Mouse (Mus musculus) NIH3T3 (cell line): ENCODE measurements around the gene Krt33b.

Experiments used
- DNase-seq: peaks from one replicate; pipeline ENCODE4 v3.0.0-alpha.2; 2012; ENCODE audit warnings: low read depth

Krt33b gene

GRCm38 (mm10) chr11:99993620-99994383, 35.9 kb downstream of the Krt33b start, which contains the start of gene Krtap17-1:
Gene Krtap17-1 (minus strand): TSS chr11:99993994.
- DNase-seq, result no peak

DNA sequence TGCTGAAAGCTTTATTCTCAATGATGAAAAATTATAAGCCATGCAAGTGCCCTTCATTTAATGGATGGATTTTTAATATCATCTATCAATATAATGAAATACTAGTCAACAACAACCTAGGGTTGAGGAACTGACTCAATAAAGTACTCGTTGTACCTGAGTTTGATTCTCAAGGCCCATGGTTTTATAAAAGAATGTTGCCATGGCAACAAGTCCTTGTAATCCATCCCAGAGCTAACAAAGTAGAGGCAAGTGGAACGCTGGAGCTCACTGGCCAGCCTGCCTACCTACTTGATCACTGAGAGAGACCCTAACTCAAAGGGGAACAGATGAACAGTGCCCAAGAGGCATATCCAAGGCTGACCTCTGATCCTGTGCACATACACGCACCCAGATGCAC, 39.1 kb downstream of the Krt33b start:
- no peak for DNase-seq

DNA sequence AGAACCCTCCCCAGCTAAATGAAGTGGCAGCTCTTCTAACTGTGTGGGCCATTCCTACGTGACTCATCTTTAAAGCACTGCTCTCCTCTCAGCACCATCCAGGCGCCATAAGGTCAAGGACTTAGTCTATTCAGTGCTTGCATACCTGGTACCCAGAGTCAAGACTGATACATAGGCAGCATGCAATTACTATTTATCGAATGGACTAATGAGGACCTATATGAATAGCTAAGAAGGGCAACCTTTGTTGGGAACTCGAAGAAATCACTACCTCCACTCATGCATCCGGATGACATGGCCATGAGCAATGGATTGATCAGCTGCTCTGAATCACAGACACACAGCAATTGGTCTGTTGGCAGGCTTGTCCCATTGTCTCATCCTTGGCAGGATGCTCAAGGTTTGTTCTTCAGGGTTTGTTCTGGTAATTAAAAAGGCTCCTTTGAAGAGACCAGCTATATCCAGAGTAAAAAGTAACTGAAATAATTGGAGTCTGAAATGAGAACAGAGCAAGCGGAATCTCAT, 39.7 kb downstream of the Krt33b start:
- DNase-seq, result no peak

DNA sequence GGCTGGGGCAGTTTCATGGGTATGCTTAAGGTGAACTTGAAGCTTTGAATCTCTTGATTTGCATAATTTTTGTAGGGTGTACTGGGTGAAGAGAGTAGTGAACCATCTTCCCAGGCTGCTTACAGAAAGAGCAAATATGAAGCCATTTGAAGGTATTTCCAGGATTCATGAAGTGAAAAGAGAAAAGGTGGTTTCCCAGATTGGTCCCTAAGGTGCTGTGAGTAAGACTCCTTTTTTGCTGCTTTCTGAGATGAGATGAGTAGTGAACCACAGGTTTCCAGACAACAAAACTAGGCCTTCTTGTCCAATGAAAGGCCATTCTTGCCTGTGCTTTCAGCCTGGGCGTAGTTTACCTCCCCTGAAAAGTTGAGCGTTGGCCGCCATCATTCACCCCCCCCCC, 41.1 kb downstream of the Krt33b start:
- DNase-seq, result no peak

DNA sequence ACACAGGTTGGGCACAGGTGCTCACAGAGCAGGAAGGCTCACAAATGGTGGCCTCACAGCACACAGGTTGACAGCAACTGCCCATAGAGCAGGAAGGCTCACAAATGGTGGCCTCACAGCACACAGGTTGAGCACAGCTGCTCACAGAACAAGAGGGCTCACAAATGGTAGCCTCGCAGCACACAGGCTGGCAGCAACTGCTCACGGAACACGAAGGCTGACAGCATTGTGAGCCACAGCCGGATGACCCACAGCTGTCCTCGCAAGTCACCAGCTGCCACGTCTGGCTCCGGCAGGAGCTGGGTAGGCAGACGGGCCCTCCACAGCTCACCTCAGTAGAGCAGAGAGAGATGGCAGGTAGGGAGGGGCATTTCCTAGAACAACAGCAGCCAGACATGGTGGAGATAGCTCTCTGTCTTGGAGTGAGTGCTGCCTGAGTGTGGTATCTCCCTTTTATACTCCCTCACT, 43.5 kb downstream of the Krt33b start, which contains the start of gene Krtap16-1:
Krtap16-1 (minus strand) TSS at position 418 of the 468 bp plus-strand sequence.
- DNase-seq, result no peak

DNA sequence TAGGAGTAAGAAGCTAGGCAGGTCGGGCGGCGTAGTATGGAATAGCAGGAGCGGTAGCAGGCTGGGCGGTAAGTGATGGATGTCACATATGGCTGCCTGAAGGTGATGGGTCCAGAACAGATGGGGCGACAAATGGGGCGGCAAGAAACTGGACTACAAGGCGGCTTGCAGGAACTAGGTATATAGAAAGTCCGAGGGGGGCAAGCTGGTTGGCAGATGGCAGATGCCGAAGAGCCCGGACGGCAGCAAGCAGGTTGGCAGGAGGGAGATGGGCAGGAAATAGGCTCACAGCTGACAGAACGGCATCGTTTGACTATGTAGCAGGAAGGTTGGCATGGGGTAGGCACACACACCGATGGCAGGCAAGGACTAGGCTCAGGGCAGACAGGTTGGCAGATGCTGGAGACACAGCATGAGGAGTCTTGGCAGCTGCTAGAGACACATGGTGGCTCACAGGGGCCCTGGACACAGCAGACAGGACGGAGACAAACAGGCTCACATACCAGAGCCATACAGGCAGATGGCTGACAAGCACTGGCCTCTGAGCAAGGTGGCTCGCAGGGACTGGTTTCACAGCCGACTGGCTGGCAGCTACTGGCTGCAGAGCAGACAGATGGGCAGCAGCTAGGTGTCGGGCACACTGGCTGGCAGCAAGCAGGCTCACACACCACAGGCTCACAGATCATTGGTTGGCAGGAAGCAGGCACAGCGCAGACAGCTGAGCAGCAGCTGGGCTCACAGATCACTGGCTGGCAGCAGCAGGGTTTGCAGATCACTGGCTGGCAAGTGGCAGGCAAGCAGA, 44.2 kb downstream of the Krt33b start:
- DNase-seq, result no peak

DNA sequence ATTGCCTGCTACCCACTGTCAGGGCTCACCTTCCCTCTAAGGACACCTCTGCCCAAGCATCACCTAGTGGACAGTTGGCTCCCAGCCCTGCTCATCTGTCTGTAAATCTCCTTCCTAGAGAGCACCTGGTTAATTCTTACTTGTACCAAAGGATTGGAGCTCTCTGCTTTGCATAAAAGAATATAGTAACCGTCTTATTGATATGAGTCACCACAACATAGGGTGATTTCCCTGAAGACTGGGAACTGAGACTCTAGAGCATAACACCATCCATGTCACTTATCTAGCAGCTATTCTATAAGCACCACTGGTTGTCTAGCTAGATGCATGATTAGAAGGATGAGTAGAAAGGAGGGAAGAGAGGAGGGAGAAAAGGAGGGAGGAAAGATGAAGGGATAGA, 46.2 kb downstream of the Krt33b start:
- no peak for DNase-seq

- DNase-seq, result no peak
These were observed 46.9 kb downstream of the Krt33b start for GRCm38 (mm10) chr11:99982731-99983130.

DNA sequence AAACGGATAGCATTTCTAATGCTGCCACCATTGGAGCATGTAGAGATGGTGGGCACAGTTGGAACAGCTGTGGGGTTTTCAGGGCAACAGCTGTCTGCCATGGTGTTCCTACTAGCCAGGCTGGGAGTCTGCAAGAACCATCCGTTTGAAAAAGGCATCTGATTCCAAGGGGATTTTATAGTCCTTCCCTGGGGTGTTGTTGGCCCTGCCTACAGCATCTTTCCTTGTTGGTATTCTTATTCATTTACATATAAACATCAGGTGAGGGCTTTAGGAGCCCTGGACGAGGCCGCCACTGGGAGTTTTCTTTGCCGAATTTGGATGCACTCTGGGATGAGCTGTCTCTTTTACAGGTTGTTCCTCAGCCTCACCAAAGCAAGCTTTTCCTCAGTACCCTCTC, 50.7 kb downstream of the Krt33b start, which contains the start of gene Krtap29-1:
Krtap29-1 (minus strand) TSS at position 101 of the 400 bp plus-strand sequence.
- DNase-seq, result no peak
